Mouse (Mus musculus): ENCODE measurements around the gene Zc3h18. TPM values are rescaled to one million over a fixed set of nuclear protein-coding genes. Genes with fewer than 3 reads are reported as not detected.

The Zc3h18 gene
- polyA plus RNA-seq, 1 experiment from 2014 or later: 19.0 TPM

GRCm38 (mm10) chr8:122428163-122428562, 51.8 kb downstream of the Zc3h18 start:
- no peak overlapping the region for H3K4me3 ChIP-seq (ENCODE audit: low read depth, low read length)
- H3K4me2 ChIP-seq (ENCODE audit: low read depth, low read length): no peak overlapping the region
- 49% methylated on average over 9 of the region's 9 CpGs for WGBS (ENCODE audit: insufficient replicate concordance)
- ATAC-seq (ENCODE audit: low read depth): no peak
- H3K27ac ChIP-seq (ENCODE audit: low read length): no peak overlapping the region
- peaks cover 16% of the 10 kb centered on the region for H3K4me1 ChIP-seq (ENCODE audit: control insufficient read depth, low read depth, low read length)
- peaks cover 7% of the 10 kb centered on the region for H3K27me3 ChIP-seq (ENCODE audit: control insufficient read depth, insufficient read depth, low read depth, low read length)
- no peaks in the 10 kb centered on the region for H3K9me3 ChIP-seq (replicated peaks; ENCODE audit: control insufficient read depth, low read length)
- H3K36me3 ChIP-seq (ENCODE audit: control insufficient read depth, insufficient read depth): no peaks in the 10 kb centered on the region
- no peak overlapping the region for H3K9ac ChIP-seq (ENCODE audit: low read depth, low read length)

- H3K4me2 ChIP-seq (ENCODE audit: low read depth, low read length): no peak overlapping the region; the same call in 1 of the 2 replicates
- H3K36me3 ChIP-seq (ENCODE audit: control insufficient read depth, insufficient read depth): no peaks in the 10 kb centered on the region
- peak; percentile 27; the same call in 1 of the 2 replicates for ATAC-seq (ENCODE audit: low read depth)
These were observed 53.7 kb downstream of the Zc3h18 start for GRCm38 (mm10) chr8:122430058-122430636.

GRCm38 (mm10) chr8:122430646-122431045, 54.2 kb downstream of the Zc3h18 start:
- 0 out of 2 replicates have a peak overlapping the region, but pooled peaks have one; percentile 9 for H3K9ac ChIP-seq (ENCODE audit: low read depth, low read length)
- H3K4me3 ChIP-seq (ENCODE audit: low read depth, low read length): no peak overlapping the region
- H3K27ac ChIP-seq (ENCODE audit: low read length): peak overlapping the region; percentile 62
- H3K4me1 ChIP-seq (ENCODE audit: control insufficient read depth, low read depth, low read length): peaks cover 20% of the 10 kb centered on the region
- whole genome bisulfite sequencing (ENCODE audit: insufficient replicate concordance): 41% methylated on average over 3 of the region's 3 CpGs
- H3K4me2 ChIP-seq (ENCODE audit: low read depth, low read length): peak overlapping the region; percentile 79
- H3K27me3 ChIP-seq (ENCODE audit: control insufficient read depth, insufficient read depth, low read depth, low read length): peaks cover 7% of the 10 kb centered on the region
- H3K36me3 ChIP-seq (ENCODE audit: control insufficient read depth, insufficient read depth): peaks cover 4% of the 10 kb centered on the region; the same call in 1 of the 2 replicates
- H3K9me3 ChIP-seq (replicated peaks; ENCODE audit: control insufficient read depth, low read length): peaks cover 2% of the 10 kb centered on the region
- 0 out of 2 replicates have a peak, but pooled peaks have one; percentile 11 for ATAC-seq (ENCODE audit: low read depth)

More at GRCm38 (mm10) chr8:122430058-122430636, 53.7 kb downstream of the Zc3h18 start:
- peak overlapping the region; percentile 62 for H3K27ac ChIP-seq (ENCODE audit: low read length)
- WGBS (ENCODE audit: insufficient replicate concordance): 46% methylated on average over 10 of the region's 10 CpGs
- peaks cover 7% of the 10 kb centered on the region for H3K27me3 ChIP-seq (ENCODE audit: control insufficient read depth, insufficient read depth, low read depth, low read length)
- H3K9ac ChIP-seq (ENCODE audit: low read depth, low read length): 0 out of 2 replicates have a peak overlapping the region, but pooled peaks have one; percentile 5
- H3K9me3 ChIP-seq (replicated peaks; ENCODE audit: control insufficient read depth, low read length): no peaks in the 10 kb centered on the region; the same call in 1 of the 2 replicates
- H3K4me1 ChIP-seq (ENCODE audit: control insufficient read depth, low read depth, low read length): peaks cover 20% of the 10 kb centered on the region
- H3K4me3 ChIP-seq (ENCODE audit: low read depth, low read length): no peak overlapping the region

GRCm38 (mm10) chr8:122431694-122432442, 55.5 kb downstream of the Zc3h18 start:
- H3K4me1 ChIP-seq (ENCODE audit: control insufficient read depth, low read depth, low read length): peaks cover 20% of the 10 kb centered on the region
- H3K4me2 ChIP-seq (ENCODE audit: low read depth, low read length): peak overlapping the region; percentile 79
- peaks cover 7% of the 10 kb centered on the region for H3K27me3 ChIP-seq (ENCODE audit: control insufficient read depth, insufficient read depth, low read depth, low read length)
- H3K27ac ChIP-seq (ENCODE audit: low read length): peak overlapping the region; percentile 83
- 20% methylated on average over 18 of the region's 18 CpGs for WGBS (ENCODE audit: insufficient replicate concordance)
- H3K36me3 ChIP-seq (ENCODE audit: control insufficient read depth, insufficient read depth): peaks cover 4% of the 10 kb centered on the region; the same call in 1 of the 2 replicates
- peak overlapping the region; percentile 61 for H3K9ac ChIP-seq (ENCODE audit: low read depth, low read length)
- no peak for ATAC-seq (ENCODE audit: low read depth)
- H3K9me3 ChIP-seq (replicated peaks; ENCODE audit: control insufficient read depth, low read length): peaks cover 2% of the 10 kb centered on the region
- H3K4me3 ChIP-seq (ENCODE audit: low read depth, low read length): peak overlapping the region; percentile 63

GRCm38 (mm10) chr8:122432443-122433268, 56.2 kb downstream of the Zc3h18 start, which contains the start of gene Cyba:
TSS of gene Cyba (minus strand) at chr8:122432930.
- H3K4me3 ChIP-seq (ENCODE audit: low read depth, low read length): peak within 1 kb of the TSS; percentile 63
- peaks cover 2% of the 10 kb centered on the region for H3K9me3 ChIP-seq (replicated peaks; ENCODE audit: control insufficient read depth, low read length)
- H3K4me1 ChIP-seq (ENCODE audit: control insufficient read depth, low read depth, low read length): peaks cover 20% of the 10 kb centered on the region
- peak within 1 kb of the TSS; percentile 61 for H3K9ac ChIP-seq (ENCODE audit: low read depth, low read length)
- peaks cover 7% of the 10 kb centered on the region for H3K27me3 ChIP-seq (ENCODE audit: control insufficient read depth, insufficient read depth, low read depth, low read length)
- 2% methylated on average over 45 of the region's 45 CpGs for WGBS (ENCODE audit: insufficient replicate concordance)
- peak within 1 kb of the TSS; percentile 83 for H3K27ac ChIP-seq (ENCODE audit: low read length)
- peak; percentile 73 for ATAC-seq (ENCODE audit: low read depth)
- peak within 1 kb of the TSS; percentile 79 for H3K4me2 ChIP-seq (ENCODE audit: low read depth, low read length)
- H3K36me3 ChIP-seq (ENCODE audit: control insufficient read depth, insufficient read depth): peaks cover 4% of the 10 kb centered on the region; the same call in 1 of the 2 replicates

GRCm38 (mm10) chr8:122433269-122433905, 57.0 kb downstream of the Zc3h18 start:
- H3K9ac ChIP-seq (ENCODE audit: low read depth, low read length): peak overlapping the region; percentile 61; the same call in 1 of the 2 replicates
- WGBS (ENCODE audit: insufficient replicate concordance): 50% methylated on average over 11 of the region's 11 CpGs

GRCm38 (mm10) chr8:122435375-122435774, 59.0 kb downstream of the Zc3h18 start:
- ATAC-seq (ENCODE audit: low read depth): no peak
- H3K27me3 ChIP-seq (ENCODE audit: control insufficient read depth, insufficient read depth, low read depth, low read length): peaks cover 7% of the 10 kb centered on the region
- H3K36me3 ChIP-seq (ENCODE audit: control insufficient read depth, insufficient read depth): peaks cover 4% of the 10 kb centered on the region; the same call in 1 of the 2 replicates
- WGBS (ENCODE audit: insufficient replicate concordance): 79% methylated on average over 6 of the region's 6 CpGs
- H3K4me3 ChIP-seq (ENCODE audit: low read depth, low read length): no peak overlapping the region
- H3K9me3 ChIP-seq (replicated peaks; ENCODE audit: control insufficient read depth, low read length): peaks cover 2% of the 10 kb centered on the region
- no peak overlapping the region for H3K4me2 ChIP-seq (ENCODE audit: low read depth, low read length)
- H3K9ac ChIP-seq (ENCODE audit: low read depth, low read length): no peak overlapping the region
- peaks cover 20% of the 10 kb centered on the region for H3K4me1 ChIP-seq (ENCODE audit: control insufficient read depth, low read depth, low read length)
- H3K27ac ChIP-seq (ENCODE audit: low read length): no peak overlapping the region

More at GRCm38 (mm10) chr8:122433269-122433905, 57.0 kb downstream of the Zc3h18 start:
- peaks cover 4% of the 10 kb centered on the region; the same call in 1 of the 2 replicates for H3K36me3 ChIP-seq (ENCODE audit: control insufficient read depth, insufficient read depth)
- peaks cover 2% of the 10 kb centered on the region for H3K9me3 ChIP-seq (replicated peaks; ENCODE audit: control insufficient read depth, low read length)
- ATAC-seq (ENCODE audit: low read depth): 0 out of 2 replicates have a peak, but pooled peaks have one; percentile 2
- H3K4me2 ChIP-seq (ENCODE audit: low read depth, low read length): peak overlapping the region; percentile 79
- H3K4me3 ChIP-seq (ENCODE audit: low read depth, low read length): peak overlapping the region; percentile 63; the same call in 1 of the 2 replicates
- peak overlapping the region; percentile 83; the same call in 1 of the 2 replicates for H3K27ac ChIP-seq (ENCODE audit: low read length)
- peaks cover 20% of the 10 kb centered on the region for H3K4me1 ChIP-seq (ENCODE audit: control insufficient read depth, low read depth, low read length)
- H3K27me3 ChIP-seq (ENCODE audit: control insufficient read depth, insufficient read depth, low read depth, low read length): peaks cover 7% of the 10 kb centered on the region

GRCm38 (mm10) chr8:122436146-122436545, 59.7 kb downstream of the Zc3h18 start:
- Histone ChIP-seq H3K9me3 (replicated peaks; ENCODE audit: control insufficient read depth, low read length) (peaks cover 2% of the 10 kb centered on the region), H3K4me3 (ENCODE audit: low read depth, low read length) (no peak overlapping the region), H3K9ac (ENCODE audit: low read depth, low read length) (no peak overlapping the region), H3K27me3 (ENCODE audit: control insufficient read depth, insufficient read depth, low read depth, low read length) (peaks cover 7% of the 10 kb centered on the region), H3K4me1 (ENCODE audit: control insufficient read depth, low read depth, low read length) (peaks cover 15% of the 10 kb centered on the region), H3K36me3 (ENCODE audit: control insufficient read depth, insufficient read depth) (peaks cover 4% of the 10 kb centered on the region; the same call in 1 of the 2 replicates), H3K4me2 (ENCODE audit: low read depth, low read length) (no peak overlapping the region), H3K27ac (ENCODE audit: low read length) (no peak overlapping the region)
- 75% methylated on average over 9 of the region's 9 CpGs for WGBS (ENCODE audit: insufficient replicate concordance)
- no peak for ATAC-seq (ENCODE audit: low read depth)

Data from liver, embryonic 16.5 days (tissue).